Mouse (Mus musculus): Measurements from ENCODE around the gene Rbm47. TPM values are rescaled to one million over a fixed set of nuclear protein-coding genes. Genes with fewer than 3 reads are reported as not detected.

Rbm47 gene
- polyA plus RNA-seq (2012; rRNA removed), result 7.6 and 8.7 TPM in 2 replicates

DNA sequence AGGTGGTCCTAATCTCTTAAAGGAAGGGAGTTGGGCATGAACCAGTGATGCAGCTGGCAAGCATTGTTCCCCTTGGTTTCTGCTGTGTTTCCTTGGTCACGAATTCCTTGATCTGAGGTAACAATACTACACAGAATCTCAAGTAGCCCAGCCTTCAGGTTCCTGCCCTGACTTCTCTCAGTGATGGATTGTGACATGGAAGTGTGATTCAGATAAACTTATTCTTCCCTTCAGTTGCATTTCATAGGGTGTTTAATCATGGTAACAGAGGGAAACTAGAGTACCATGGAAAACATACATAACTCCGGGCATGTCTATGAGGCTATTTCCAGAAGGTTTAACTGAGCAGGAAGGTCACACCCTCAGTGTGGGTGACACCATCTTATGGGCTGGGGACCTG, at the start of gene Rbm47:
Gene Rbm47, minus strand, starts transcription at position 101 of the 400 bp plus-strand sequence.

GRCm38 (mm10) chr5:66004134-66004925, 168.6 kb downstream of the Rbm47 start, which contains the start of gene 9130230L23Rik:
Gene 9130230L23Rik (minus strand): TSS chr5:66004285.

Other genes starting within 250 kb of the Rbm47 start
- gene Chrna9, start 238.2 kb downstream of the Rbm47 start, polyA plus RNA-seq (2012; rRNA removed), result not detected in 2 replicates
- gene 9130230L23Rik, start 168.8 kb downstream of the Rbm47 start, polyA plus RNA-seq (2012; rRNA removed), result 0.10 and 0.12 TPM in 2 replicates
- 0.13 and 0.16 TPM in 2 replicates for gene Nsun7, start 86.8 kb upstream of the Rbm47 start, polyA plus RNA-seq (2012; rRNA removed)